Mouse (Mus musculus) kidney, embryonic 14.5 days (tissue): ENCODE results near the gene Ckmt2. TPM values are rescaled to one million over a fixed set of nuclear protein-coding genes. Genes with fewer than 3 reads are reported as not detected.

Source experiments
- ATAC-seq: fragments of 200-750 bp; cut with Nextera tagmentation; 2 replicates; pipeline ENCODE4 v1.8.0; 2017; ENCODE audit warnings: moderate number of reproducible peaks, mild to moderate bottlenecking, moderate TSS enrichment, moderate library complexity; ENCODE audit not compliant: low FRiP score, low TSS enrichment
- H3K27ac ChIP-seq: fragments of 300-500 bp; sonication (generic); 2 replicates; pipeline ENCODE4 v1.5.1; 2014; ENCODE audit warnings: low read depth, mild to moderate bottlenecking, low read length, moderate library complexity, mixed read lengths
- H3K27me3 ChIP-seq: fragments of 300-500 bp; sonication (generic); 2 replicates; pipeline ENCODE4 v1.6.1; 2014; ENCODE audit warnings: mild to moderate bottlenecking, low read length; ENCODE audit not compliant: control insufficient read depth, insufficient read depth
- H3K36me3 ChIP-seq: fragments of 300-500 bp; sonication (generic); 2 replicates; pipeline ENCODE4 v1.6.1; 2014; ENCODE audit warnings: low read length, mixed read lengths; ENCODE audit not compliant: control insufficient read depth, insufficient read depth
- H3K4me1 ChIP-seq: fragments of 300-500 bp; sonication (generic); 2 replicates; pipeline ENCODE4 v1.6.1; 2014; ENCODE audit warnings: low read length, mixed read lengths; ENCODE audit not compliant: control insufficient read depth, insufficient read depth
- H3K4me2 ChIP-seq: fragments of 300-500 bp; sonication (generic); replicated peaks from 2 replicates; pipeline ENCODE4 v1.6.1; 2014; ENCODE audit warnings: low read depth, mild to moderate bottlenecking, low read length
- H3K4me3 ChIP-seq: fragments of 300-500 bp; sonication (generic); 2 replicates; pipeline ENCODE4 v1.5.1; 2014; ENCODE audit warnings: mild to moderate bottlenecking, low read length
- H3K9ac ChIP-seq: fragments of 300-500 bp; sonication (generic); 2 replicates; pipeline ENCODE4 v1.6.1; 2014; ENCODE audit warnings: low read depth, mild to moderate bottlenecking, low read length, moderate library complexity
- H3K9me3 ChIP-seq: fragments of 300-500 bp; sonication (generic); 2 replicates; pipeline ENCODE4 v1.6.1; 2016; ENCODE audit warnings: low read length; ENCODE audit not compliant: control insufficient read depth
- WGBS: fragments of 180-500 bp; shearing (Covaris S2); extraction: QIAGEN DNeasy Blood & Tissue Kit; methylation state at CpG from one replicate; pipeline ENCODE4 v1.1.7; 2014; 5-methylcytosine and 5-hydroxymethylcytosine counted together
- polyA plus RNA-seq: library from polyadenylated mRNA; unstranded; fragments of >200 nt; fragmentation: Nextera tagmentation; extraction: Ambion mirVana; gene quantifications from 2 replicates; pipeline ENCODE4 v1.2.1, GENCODE M21; 2014

The Ckmt2 gene
- polyA plus RNA-seq = not detected in 2 replicates

GRCm38 (mm10) chr13:91876741-91877349 is at the start of gene Ckmt2:
Gene Ckmt2, minus strand, starts transcription at chr13:91876885.
- Histone ChIP-seq H3K4me3 (no peak within 1 kb of the TSS), H3K4me1 (no peaks in the 10 kb centered on the region), H3K36me3 (no peaks in the 10 kb centered on the region), H3K4me2 (no peak within 1 kb of the TSS), H3K27ac (no peak within 1 kb of the TSS), H3K9me3 (no peaks in the 10 kb centered on the region), H3K27me3 (no peaks in the 10 kb centered on the region), H3K9ac (no peak within 1 kb of the TSS)
- no peak for ATAC-seq
- 53% methylated on average over 5 of the region's 5 CpGs for WGBS

- ATAC-seq = no peak
Measured at GRCm38 (mm10) chr13:91921010-91921409, 44.3 kb upstream of the Ckmt2 start.

GRCm38 (mm10) chr13:91918764-91919163 is 42.1 kb upstream of the Ckmt2 start:
- ATAC-seq = no peak
- Histone ChIP-seq H3K9ac (no peak overlapping the region), H3K4me2 (no peak overlapping the region), H3K36me3 (no peaks in the 10 kb centered on the region), H3K4me3 (no peak overlapping the region), H3K4me1 (no peaks in the 10 kb centered on the region), H3K27ac (no peak overlapping the region), H3K27me3 (no peaks in the 10 kb centered on the region), H3K9me3 (no peaks in the 10 kb centered on the region)
- 88% methylated on average over 5 of the region's 5 CpGs for WGBS

More at GRCm38 (mm10) chr13:91921010-91921409, 44.3 kb upstream of the Ckmt2 start:
- H3K4me2 ChIP-seq = no peak overlapping the region
- no peaks in the 10 kb centered on the region for H3K9me3 ChIP-seq
- no peaks in the 10 kb centered on the region for H3K27me3 ChIP-seq
- no peak overlapping the region for H3K27ac ChIP-seq
- no peaks in the 10 kb centered on the region for H3K4me1 ChIP-seq
- WGBS = 71% methylated on average over 3 of the region's 3 CpGs
- H3K4me3 ChIP-seq = no peak overlapping the region
- no peaks in the 10 kb centered on the region for H3K36me3 ChIP-seq
- H3K9ac ChIP-seq = no peak overlapping the region

GRCm38 (mm10) chr13:91917835-91918234 is 41.1 kb upstream of the Ckmt2 start:
- Histone ChIP-seq H3K4me1 (no peaks in the 10 kb centered on the region), H3K4me2 (no peak overlapping the region), H3K36me3 (no peaks in the 10 kb centered on the region), H3K27ac (no peak overlapping the region), H3K9ac (no peak overlapping the region), H3K27me3 (no peaks in the 10 kb centered on the region), H3K9me3 (no peaks in the 10 kb centered on the region), H3K4me3 (no peak overlapping the region)
- WGBS = 93% methylated on average over 2 of the region's 2 CpGs
- ATAC-seq = no peak

- ATAC-seq = no peak
- Histone ChIP-seq H3K9ac (no peak overlapping the region), H3K36me3 (no peaks in the 10 kb centered on the region), H3K4me2 (no peak overlapping the region), H3K4me3 (no peak overlapping the region), H3K27me3 (no peaks in the 10 kb centered on the region), H3K9me3 (no peaks in the 10 kb centered on the region), H3K27ac (no peak overlapping the region), H3K4me1 (no peaks in the 10 kb centered on the region)
- WGBS = 90% methylated on average over 5 of the region's 5 CpGs
Measured at GRCm38 (mm10) chr13:91916308-91916707, 39.6 kb upstream of the Ckmt2 start.

GRCm38 (mm10) chr13:91915582-91916239 is 39.0 kb upstream of the Ckmt2 start:
- H3K9ac ChIP-seq = no peak overlapping the region
- no peaks in the 10 kb centered on the region for H3K9me3 ChIP-seq
- no peaks in the 10 kb centered on the region for H3K4me1 ChIP-seq
- ATAC-seq = no peak
- H3K4me3 ChIP-seq = no peak overlapping the region
- no peak overlapping the region for H3K4me2 ChIP-seq
- WGBS = 72% methylated on average over 6 of the region's 6 CpGs
- no peaks in the 10 kb centered on the region for H3K27me3 ChIP-seq
- no peaks in the 10 kb centered on the region for H3K36me3 ChIP-seq
- H3K27ac ChIP-seq = no peak overlapping the region

GRCm38 (mm10) chr13:91915192-91915581 is 38.5 kb upstream of the Ckmt2 start:
- 39% methylated on average over 4 of the region's 4 CpGs for WGBS
- Histone ChIP-seq H3K4me3 (no peak overlapping the region), H3K27ac (no peak overlapping the region), H3K36me3 (no peaks in the 10 kb centered on the region), H3K4me1 (no peaks in the 10 kb centered on the region), H3K9me3 (no peaks in the 10 kb centered on the region), H3K9ac (no peak overlapping the region), H3K4me2 (no peak overlapping the region), H3K27me3 (no peaks in the 10 kb centered on the region)
- ATAC-seq = no peak

GRCm38 (mm10) chr13:91911652-91912051 is 35.0 kb upstream of the Ckmt2 start:
- Histone ChIP-seq H3K4me3 (no peak overlapping the region), H3K27me3 (no peaks in the 10 kb centered on the region), H3K9ac (no peak overlapping the region), H3K9me3 (no peaks in the 10 kb centered on the region), H3K4me1 (no peaks in the 10 kb centered on the region), H3K36me3 (no peaks in the 10 kb centered on the region), H3K27ac (no peak overlapping the region), H3K4me2 (no peak overlapping the region)
- ATAC-seq = no peak

- no peaks in the 10 kb centered on the region for H3K9me3 ChIP-seq
- H3K4me3 ChIP-seq = no peak overlapping the region
- ATAC-seq = no peak
- no peak overlapping the region for H3K9ac ChIP-seq
- H3K4me2 ChIP-seq = no peak overlapping the region
- H3K4me1 ChIP-seq = no peaks in the 10 kb centered on the region
- no peaks in the 10 kb centered on the region for H3K27me3 ChIP-seq
- no peaks in the 10 kb centered on the region for H3K36me3 ChIP-seq
- H3K27ac ChIP-seq = no peak overlapping the region
Measured at GRCm38 (mm10) chr13:91911211-91911610, 34.5 kb upstream of the Ckmt2 start.
